Mouse (Mus musculus) limb, embryonic 14.5 days (tissue): ENCODE measurements around the gene Ubtd1. TPM values are rescaled to one million over a fixed set of nuclear protein-coding genes. Genes with fewer than 3 reads are reported as not detected.
A peak's percentile ranks its signal among the peaks of the same experiment; 100 is the strongest.

Source experiments
- ATAC-seq: fragments of 200-750 bp; cut with Nextera tagmentation; 2 replicates; pipeline ENCODE4 v1.8.0; 2017; ENCODE audit warnings: low read depth, moderate number of reproducible peaks, moderate TSS enrichment; ENCODE audit not compliant: low FRiP score
- DNase-seq: peaks from one replicate; pipeline ENCODE4 v3.0.0-alpha.2; 2015; ENCODE audit warnings: low spot score
- H3K27ac ChIP-seq: fragments of 300-500 bp; sonication (generic); replicated peaks from 2 replicates; pipeline ENCODE4 v1.5.1; 2014; ENCODE audit warnings: low read depth, mild to moderate bottlenecking, low read length, moderate library complexity, mixed read lengths
- H3K27me3 ChIP-seq: fragments of 300-500 bp; sonication (generic); 2 replicates; pipeline ENCODE4 v1.6.1; 2014; ENCODE audit warnings: low read length, mixed read lengths; ENCODE audit not compliant: control insufficient read depth, insufficient read depth
- H3K36me3 ChIP-seq: fragments of 300-500 bp; sonication (generic); 2 replicates; pipeline ENCODE4 v1.6.1; 2014; ENCODE audit warnings: mild to moderate bottlenecking, low read length, moderate library complexity, mixed read lengths; ENCODE audit not compliant: control insufficient read depth, insufficient read depth
- H3K4me1 ChIP-seq: fragments of 300-500 bp; sonication (generic); 2 replicates; pipeline ENCODE4 v1.6.1; 2014; ENCODE audit warnings: antibody characterized with exemption, low read length, mixed read lengths; ENCODE audit not compliant: control insufficient read depth, insufficient read depth
- H3K4me2 ChIP-seq: fragments of 300-500 bp; sonication (generic); replicated peaks from 2 replicates; pipeline ENCODE4 v1.6.1; 2014; ENCODE audit warnings: low read depth, mild to moderate bottlenecking, low read length, moderate library complexity; ENCODE audit not compliant: severe bottlenecking
- H3K4me3 ChIP-seq: fragments of 300-500 bp; sonication (generic); replicated peaks from 2 replicates; pipeline ENCODE4 v1.5.1; 2014; ENCODE audit warnings: low read length
- H3K9ac ChIP-seq: fragments of 300-500 bp; sonication (generic); 2 replicates; pipeline ENCODE4 v1.6.1; 2014; ENCODE audit warnings: mild to moderate bottlenecking, low read depth, low read length, moderate library complexity; ENCODE audit not compliant: severe bottlenecking
- H3K9me3 ChIP-seq: fragments of 300-500 bp; sonication (generic); 2 replicates; pipeline ENCODE4 v1.6.1; 2016; ENCODE audit warnings: low read length; ENCODE audit not compliant: control insufficient read depth
- POLR2A ChIP-seq: fragments of 200-500 bp; IDR thresholded peaks from 2 replicates; pipeline ENCODE4 v1.8.0; 2012; ENCODE audit warnings: inconsistent platforms, mild to moderate bottlenecking, moderate library complexity, borderline replicate concordance; ENCODE audit not compliant: insufficient read depth, insufficient read length; ENCODE audit errors: extremely low read depth
- WGBS: fragments of 180-500 bp; shearing (Covaris S2); extraction: QIAGEN DNeasy Blood & Tissue Kit; methylation state at CpG from one replicate; pipeline ENCODE4 v1.1.7; 2014; 5-methylcytosine and 5-hydroxymethylcytosine counted together
- polyA plus RNA-seq, 2 experiments: library from polyadenylated mRNA; depleted of rRNA in 1 of 2; stranded (reverse) in 1 of 2; unstranded in 1 of 2; fragments of >200 nt; fragmentation: Nextera tagmentation in 1 of 2; extraction: Ambion mirVana in 1 of 2; gene quantifications; 2 replicates each; pipeline versions ENCODE4 v1.2.1 to v1.2.3; 2012 to 2014

The Ubtd1 gene
- polyA plus RNA-seq, 2 experiments = 19.4 to 38.9 TPM

GRCm38 (mm10) chr19:42038310-42038709 lies 56.7 kb downstream of the Ubtd1 start:
- H3K9me3 ChIP-seq = no peaks in the 10 kb centered on the region
- no peak overlapping the region for H3K4me3 ChIP-seq
- DNase-seq = no peak
- H3K36me3 ChIP-seq = peaks cover 10% of the 10 kb centered on the region; the same call in 1 of the 2 replicates
- no peak overlapping the region for H3K4me2 ChIP-seq
- 91% methylated on average over 12 of the region's 12 CpGs for WGBS
- no peak overlapping the region for H3K27ac ChIP-seq
- ATAC-seq = no peak
- no peak for TF ChIP-seq POLR2A
- H3K4me1 ChIP-seq = peaks cover 18% of the 10 kb centered on the region; the same call in 1 of the 2 replicates
- H3K9ac ChIP-seq = no peak overlapping the region
- no peaks in the 10 kb centered on the region for H3K27me3 ChIP-seq

- Histone ChIP-seq H3K27me3 (no peaks in the 10 kb centered on the region), H3K27ac (no peak overlapping the region), H3K9ac (no peak overlapping the region), H3K4me1 (peaks cover 5% of the 10 kb centered on the region), H3K4me3 (no peak overlapping the region), H3K4me2 (no peak overlapping the region), H3K9me3 (no peaks in the 10 kb centered on the region), H3K36me3 (no peaks in the 10 kb centered on the region)
- TF ChIP-seq POLR2A = no peak
- DNase-seq = no peak
- no peak for ATAC-seq
- WGBS = 97% methylated on average over 6 of the region's 6 CpGs
Measured at GRCm38 (mm10) chr19:42043988-42044387, 62.4 kb downstream of the Ubtd1 start.

GRCm38 (mm10) chr19:42045269-42046102 lies 63.9 kb downstream of the Ubtd1 start, which contains the start of gene Hoga1:
Gene Hoga1 (plus strand): TSS chr19:42045610.
- Histone ChIP-seq H3K36me3 (no peaks in the 10 kb centered on the region), H3K9me3 (no peaks in the 10 kb centered on the region), H3K4me2 (peak within 1 kb of the TSS; percentile 48), H3K9ac (peak within 1 kb of the TSS; percentile 40), H3K27ac (no peak within 1 kb of the TSS), H3K4me3 (peak within 1 kb of the TSS; percentile 34), H3K4me1 (peaks cover 5% of the 10 kb centered on the region), H3K27me3 (no peaks in the 10 kb centered on the region)
- no peak for TF ChIP-seq POLR2A
- ATAC-seq = peak; percentile 90
- WGBS = 21% methylated on average over 23 of the region's 23 CpGs
- DNase-seq = peak; percentile 83

- H3K4me1 ChIP-seq = peaks cover 5% of the 10 kb centered on the region
- no peak for DNase-seq
- ATAC-seq = no peak
- no peaks in the 10 kb centered on the region for H3K27me3 ChIP-seq
- whole genome bisulfite sequencing = 70% methylated on average over 1 of the region's 1 CpGs
- no peaks in the 10 kb centered on the region for H3K36me3 ChIP-seq
- H3K9ac ChIP-seq = no peak overlapping the region
- H3K4me2 ChIP-seq = no peak overlapping the region
- TF ChIP-seq POLR2A = no peak
- H3K27ac ChIP-seq = no peak overlapping the region
- no peaks in the 10 kb centered on the region for H3K9me3 ChIP-seq
- H3K4me3 ChIP-seq = no peak overlapping the region
Measured at GRCm38 (mm10) chr19:42050251-42050650, 68.7 kb downstream of the Ubtd1 start.

- Histone ChIP-seq H3K36me3 (no peaks in the 10 kb centered on the region), H3K27ac (no peak overlapping the region), H3K9ac (no peak overlapping the region), H3K9me3 (no peaks in the 10 kb centered on the region), H3K4me3 (no peak overlapping the region), H3K4me2 (no peak overlapping the region), H3K27me3 (no peaks in the 10 kb centered on the region), H3K4me1 (no peaks in the 10 kb centered on the region)
- no peak for TF ChIP-seq POLR2A
- no peak for DNase-seq
- 92% methylated on average over 3 of the region's 3 CpGs for WGBS
- no peak for ATAC-seq
Measured at GRCm38 (mm10) chr19:42051351-42051750, 69.8 kb downstream of the Ubtd1 start.
